Mouse (Mus musculus): ENCODE results near the gene Jag2. TPM values are rescaled to one million over a fixed set of nuclear protein-coding genes. Genes with fewer than 3 reads are reported as not detected.

Gene Jag2
- total RNA-seq, 1 experiment, result 54.1 TPM

DNA sequence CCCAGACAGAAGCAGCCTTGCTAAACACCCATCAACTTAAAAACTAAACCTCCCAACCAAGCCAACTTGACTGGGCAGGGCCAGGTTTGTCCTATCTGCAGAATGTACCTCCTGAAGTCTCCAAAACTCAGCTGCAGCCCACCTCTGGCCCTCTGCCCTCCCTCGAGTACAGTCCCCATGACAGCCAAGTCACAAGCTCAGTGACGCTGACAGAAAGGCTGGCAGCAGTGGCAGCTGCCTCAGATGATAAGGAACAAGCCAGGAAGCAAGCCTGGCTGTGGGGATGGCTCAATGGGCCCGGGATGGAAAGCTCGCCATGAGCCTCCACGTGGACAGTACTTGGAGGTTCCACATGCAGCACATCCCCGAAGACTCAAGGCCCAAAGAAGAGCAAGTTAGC is 40.0 kb upstream of the Jag2 start:
- H3K4me3 ChIP-seq (ENCODE audit: insufficient read depth in 1 of 2, low read depth in 1 of 2, low read length in 2 of 2, poor library complexity in 1 of 2, severe bottlenecking in 1 of 2), result no peak overlapping the region
- H3K9ac ChIP-seq (ENCODE audit: insufficient read depth, low read depth, low read length, poor library complexity, severe bottlenecking), result no peak overlapping the region
- in situ Hi-C loops (cut with MboI; ENCODE audit: low sequenced_read_pairs in 2 of 2, unreplicated experiment in 2 of 2), result no loop called here
- DNase-seq (ENCODE audit: low read depth, low spot score), result no peak
- H3K4me1 ChIP-seq (ENCODE audit: control insufficient read depth in 2 of 2, insufficient read depth in 2 of 2, low read length in 2 of 2, poor library complexity in 1 of 2), result no peaks in the 10 kb centered on the region
- no peak for TF ChIP-seq HCFC1 (IDR thresholded peaks at IDR 0.05; ENCODE audit: borderline replicate concordance, insufficient read depth, low read length)
- no peaks in the 10 kb centered on the region for H3K9me3 ChIP-seq (ENCODE audit: control insufficient read depth, insufficient read depth, low read depth, low read length)
- H3K27ac ChIP-seq (ENCODE audit: insufficient read depth, low read depth, low read length, poor library complexity, severe bottlenecking), result no peak overlapping the region
- H3K36me3 ChIP-seq (ENCODE audit: control insufficient read depth, insufficient read depth, low read length, poor library complexity, severe bottlenecking), result peaks cover 48% of the 10 kb centered on the region

DNA sequence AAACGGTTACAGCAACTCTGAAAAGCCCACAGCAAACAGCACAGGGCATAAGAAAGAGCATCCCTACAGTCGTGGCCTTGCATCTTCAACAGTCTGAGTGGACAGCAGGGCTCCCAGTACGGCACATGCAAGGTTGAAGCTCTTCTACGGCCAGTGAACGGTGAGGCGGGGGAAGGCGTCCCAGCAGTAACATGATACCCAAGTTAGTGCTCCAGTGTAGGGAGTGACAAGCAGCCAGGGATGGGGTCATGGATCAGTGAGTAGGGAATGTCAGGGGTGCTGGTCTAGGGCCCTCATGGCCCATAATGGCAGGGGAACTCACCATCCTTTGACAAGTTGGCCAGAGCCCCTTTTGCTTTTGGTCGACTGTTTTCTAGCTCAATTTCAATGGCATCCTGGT is 39.4 kb upstream of the Jag2 start:
- H3K4me3 ChIP-seq (ENCODE audit: insufficient read depth in 1 of 2, low read depth in 1 of 2, low read length in 2 of 2, poor library complexity in 1 of 2, severe bottlenecking in 1 of 2), result no peak overlapping the region
- no peak overlapping the region for H3K9ac ChIP-seq (ENCODE audit: insufficient read depth, low read depth, low read length, poor library complexity, severe bottlenecking)
- peaks cover 49% of the 10 kb centered on the region for H3K36me3 ChIP-seq (ENCODE audit: control insufficient read depth, insufficient read depth, low read length, poor library complexity, severe bottlenecking)
- no peak overlapping the region for H3K27ac ChIP-seq (ENCODE audit: insufficient read depth, low read depth, low read length, poor library complexity, severe bottlenecking)
- H3K4me1 ChIP-seq (ENCODE audit: control insufficient read depth in 2 of 2, insufficient read depth in 2 of 2, low read length in 2 of 2, poor library complexity in 1 of 2), result no peaks in the 10 kb centered on the region
- no peak for DNase-seq (ENCODE audit: low read depth, low spot score)
- no peak for TF ChIP-seq HCFC1 (IDR thresholded peaks at IDR 0.05; ENCODE audit: borderline replicate concordance, insufficient read depth, low read length)
- TF ChIP-seq ZC3H11A (IDR thresholded peaks at IDR 0.05; ENCODE audit: borderline replicate concordance, low read depth, low read length), result no peak
- no peak for TF ChIP-seq ZNF384 (IDR thresholded peaks at IDR 0.05; ENCODE audit: low read depth, low read length)
- no peak for TF ChIP-seq MAFK (IDR thresholded peaks at IDR 0.05; ENCODE audit: insufficient read depth, low read depth, low read length)
- TF ChIP-seq CHD2 (IDR thresholded peaks at IDR 0.05; ENCODE audit: low read depth, low read length), result no peak
- in situ Hi-C loops (cut with MboI; ENCODE audit: low sequenced_read_pairs in 2 of 2, unreplicated experiment in 2 of 2), result no loop called here
- H3K9me3 ChIP-seq (ENCODE audit: control insufficient read depth, insufficient read depth, low read depth, low read length), result no peaks in the 10 kb centered on the region

DNA sequence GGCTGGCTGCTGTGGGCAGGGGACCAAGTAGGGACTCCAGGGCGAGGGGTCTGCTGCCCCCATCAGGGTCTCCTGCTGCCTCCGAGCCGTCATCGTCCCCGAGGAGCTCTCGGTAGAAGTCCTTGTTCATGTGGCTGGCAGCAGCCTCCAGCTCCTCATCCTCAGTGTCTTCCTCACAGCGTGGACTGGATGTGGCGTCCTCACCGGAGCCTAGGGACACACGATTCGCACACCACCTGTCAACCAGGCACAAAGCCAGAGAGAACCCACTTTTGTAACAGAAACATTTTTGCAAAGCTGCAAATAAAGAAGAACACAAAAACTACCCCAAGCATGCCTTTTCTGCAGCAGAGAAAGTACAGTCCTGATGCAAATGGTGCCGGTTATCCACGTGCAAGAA is 36.2 kb upstream of the Jag2 start:
- no peak overlapping the region for H3K4me3 ChIP-seq (ENCODE audit: insufficient read depth in 1 of 2, low read depth in 1 of 2, low read length in 2 of 2, poor library complexity in 1 of 2, severe bottlenecking in 1 of 2)
- no peaks in the 10 kb centered on the region for H3K9me3 ChIP-seq (ENCODE audit: control insufficient read depth, insufficient read depth, low read depth, low read length)
- peaks cover 66% of the 10 kb centered on the region for H3K36me3 ChIP-seq (ENCODE audit: control insufficient read depth, insufficient read depth, low read length, poor library complexity, severe bottlenecking)
- in situ Hi-C loops (cut with MboI; ENCODE audit: low sequenced_read_pairs in 2 of 2, unreplicated experiment in 2 of 2), result no loop called here
- H3K9ac ChIP-seq (ENCODE audit: insufficient read depth, low read depth, low read length, poor library complexity, severe bottlenecking), result no peak overlapping the region
- H3K4me1 ChIP-seq (ENCODE audit: control insufficient read depth in 2 of 2, insufficient read depth in 2 of 2, low read length in 2 of 2, poor library complexity in 1 of 2), result no peaks in the 10 kb centered on the region
- no peak for DNase-seq (ENCODE audit: low read depth, low spot score)
- no peak overlapping the region for H3K27ac ChIP-seq (ENCODE audit: insufficient read depth, low read depth, low read length, poor library complexity, severe bottlenecking)
- no peak for TF ChIP-seq MAFK (IDR thresholded peaks at IDR 0.05; ENCODE audit: insufficient read depth, low read depth, low read length)
- TF ChIP-seq ZC3H11A (IDR thresholded peaks at IDR 0.05; ENCODE audit: borderline replicate concordance, low read depth, low read length), result no peak
- TF ChIP-seq ZNF384 (IDR thresholded peaks at IDR 0.05; ENCODE audit: low read depth, low read length), result no peak
- TF ChIP-seq HCFC1 (IDR thresholded peaks at IDR 0.05; ENCODE audit: borderline replicate concordance, insufficient read depth, low read length), result no peak
- no peak for TF ChIP-seq CHD2 (IDR thresholded peaks at IDR 0.05; ENCODE audit: low read depth, low read length)

DNA sequence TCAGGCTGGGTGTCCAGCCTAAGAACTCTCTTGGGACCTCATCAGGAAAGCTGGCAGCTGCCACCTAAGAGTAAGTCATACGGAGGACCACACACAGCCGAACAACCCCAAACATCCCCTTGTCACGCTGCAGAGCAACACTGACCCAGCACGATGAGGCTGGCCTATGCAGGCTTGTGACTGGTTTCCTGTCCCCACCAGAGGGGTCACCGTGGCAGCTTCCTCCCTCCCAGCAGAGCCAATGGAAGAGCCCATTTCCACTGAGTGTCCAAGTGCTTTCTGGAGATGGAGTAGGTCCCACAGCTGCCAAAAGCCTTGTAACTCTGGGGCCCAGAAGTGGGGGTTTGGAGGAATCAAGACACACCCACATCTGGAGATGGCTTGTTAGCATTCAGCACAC is 32.3 kb upstream of the Jag2 start:
- Histone ChIP-seq H3K36me3 (ENCODE audit: control insufficient read depth, insufficient read depth, low read length, poor library complexity, severe bottlenecking) (peaks cover 47% of the 10 kb centered on the region), H3K9me3 (ENCODE audit: control insufficient read depth, insufficient read depth, low read depth, low read length) (no peaks in the 10 kb centered on the region), H3K4me3 (ENCODE audit: insufficient read depth in 1 of 2, low read depth in 1 of 2, low read length in 2 of 2, poor library complexity in 1 of 2, severe bottlenecking in 1 of 2) (no peak overlapping the region), H3K9ac (ENCODE audit: insufficient read depth, low read depth, low read length, poor library complexity, severe bottlenecking) (no peak overlapping the region), H3K4me1 (ENCODE audit: control insufficient read depth in 2 of 2, insufficient read depth in 2 of 2, low read length in 2 of 2, poor library complexity in 1 of 2) (peaks cover 0 to 2% of the 10 kb centered on the region in 2 experiments; a peak in 1 of 4 replicates), H3K27ac (ENCODE audit: insufficient read depth, low read depth, low read length, poor library complexity, severe bottlenecking) (no peak overlapping the region)
- in situ Hi-C loops (cut with MboI; ENCODE audit: low sequenced_read_pairs in 2 of 2, unreplicated experiment in 2 of 2), result no loop called here
- TF ChIP-seq MAFK (IDR thresholded peaks at IDR 0.05; ENCODE audit: insufficient read depth, low read depth, low read length) (no peak), CHD2 (IDR thresholded peaks at IDR 0.05; ENCODE audit: low read depth, low read length) (no peak), HCFC1 (IDR thresholded peaks at IDR 0.05; ENCODE audit: borderline replicate concordance, insufficient read depth, low read length) (no peak), ZNF384 (IDR thresholded peaks at IDR 0.05; ENCODE audit: low read depth, low read length) (no peak), ZC3H11A (IDR thresholded peaks at IDR 0.05; ENCODE audit: borderline replicate concordance, low read depth, low read length) (no peak)
- DNase-seq (ENCODE audit: low read depth, low spot score), result no peak

DNA sequence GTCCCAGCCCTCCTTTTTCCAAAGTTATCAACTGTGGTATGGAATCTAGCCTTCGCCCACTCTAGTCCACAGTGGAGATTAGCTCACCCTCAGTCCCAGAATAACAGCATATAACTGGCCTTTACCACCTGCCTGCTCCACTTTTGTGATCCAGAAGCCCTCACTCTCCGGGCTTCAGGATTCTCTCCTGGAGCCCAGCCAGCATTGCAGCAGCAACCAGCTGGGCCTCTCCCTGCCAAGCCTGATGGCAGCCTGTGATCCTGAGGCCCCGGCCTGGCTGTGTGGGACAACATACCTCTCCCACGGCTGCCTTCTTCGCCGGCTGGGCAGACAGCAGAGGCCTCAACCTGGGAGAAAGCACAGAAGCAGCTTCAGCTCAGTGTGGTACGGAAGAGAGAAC is 31.9 kb upstream of the Jag2 start:
- Histone ChIP-seq H3K9me3 (ENCODE audit: control insufficient read depth, insufficient read depth, low read depth, low read length) (no peaks in the 10 kb centered on the region), H3K36me3 (ENCODE audit: control insufficient read depth, insufficient read depth, low read length, poor library complexity, severe bottlenecking) (peaks cover 43% of the 10 kb centered on the region), H3K9ac (ENCODE audit: insufficient read depth, low read depth, low read length, poor library complexity, severe bottlenecking) (no peak overlapping the region), H3K4me1 (ENCODE audit: control insufficient read depth in 2 of 2, insufficient read depth in 2 of 2, low read length in 2 of 2, poor library complexity in 1 of 2) (peaks cover 0 to 2% of the 10 kb centered on the region in 2 experiments; a peak in 1 of 4 replicates), H3K4me3 (ENCODE audit: insufficient read depth in 1 of 2, low read depth in 1 of 2, low read length in 2 of 2, poor library complexity in 1 of 2, severe bottlenecking in 1 of 2) (no peak overlapping the region), H3K27ac (ENCODE audit: insufficient read depth, low read depth, low read length, poor library complexity, severe bottlenecking) (no peak overlapping the region)
- TF ChIP-seq MAFK (IDR thresholded peaks at IDR 0.05; ENCODE audit: insufficient read depth, low read depth, low read length), result no peak
- TF ChIP-seq ZC3H11A (IDR thresholded peaks at IDR 0.05; ENCODE audit: borderline replicate concordance, low read depth, low read length), result no peak
- no peak for TF ChIP-seq ZNF384 (IDR thresholded peaks at IDR 0.05; ENCODE audit: low read depth, low read length)
- no peak for TF ChIP-seq HCFC1 (IDR thresholded peaks at IDR 0.05; ENCODE audit: borderline replicate concordance, insufficient read depth, low read length)
- no peak for TF ChIP-seq CHD2 (IDR thresholded peaks at IDR 0.05; ENCODE audit: low read depth, low read length)
- no peak for DNase-seq (ENCODE audit: low read depth, low spot score)
- in situ Hi-C loops (cut with MboI; ENCODE audit: low sequenced_read_pairs in 2 of 2, unreplicated experiment in 2 of 2), result no loop called here

Data from ES-E14 (cell line).